Mouse (Mus musculus) C2C12 (cell line): Measurements from ENCODE around the gene Cuedc1.

Source experiments
- CTCF ChIP-seq: IDR thresholded peaks from one replicate; pipeline ENCODE4 v1.5.1; 2011; ENCODE audit not compliant: control insufficient read depth, insufficient read depth, insufficient read length
- USF1 ChIP-seq: IDR thresholded peaks from one replicate; pipeline ENCODE4 v1.6.1; 2011; ENCODE audit warnings: low read depth, mild to moderate bottlenecking, control low read depth, moderate library complexity

GRCm38 (mm10) chr11:88070392-88070791 lies 27.5 kb upstream of the Cuedc1 start:
- TF ChIP-seq CTCF (no peak), USF1 (no peak)
